Mouse (Mus musculus) bone marrow, adult 2 months (tissue): ENCODE results near the gene Lbh.

Experiments
- CTCF ChIP-seq: fragments of 200-500 bp; IDR thresholded peaks from 2 replicates; pipeline ENCODE4 v1.5.1; 2011; ENCODE audit warnings: low read length, control low read depth; ENCODE audit not compliant: control insufficient read depth, insufficient read depth
- POLR2A ChIP-seq: fragments of 200-500 bp; IDR thresholded peaks from 2 replicates; pipeline ENCODE4 v1.6.1; 2011; ENCODE audit warnings: low read depth, mild to moderate bottlenecking, control low read depth, low read length, borderline replicate concordance; ENCODE audit not compliant: control insufficient read depth

GRCm38 (mm10) chr17:72898775-72899174 lies 19.3 kb upstream of the Lbh start:
- TF ChIP-seq CTCF (no peak), POLR2A (no peak)
